Mouse (Mus musculus) olfactory bulb, adult 2 months (tissue): ENCODE measurements around the gene Spef2. TPM values are rescaled to one million over a fixed set of nuclear protein-coding genes. Genes with fewer than 3 reads are reported as not detected.
"Not testable (repeated sequence)": the region's sequence is repeated elsewhere in the genome, so short reads cannot be mapped to it uniquely, and the experiment has no call there.

ENCODE experiments used
- H3K27ac ChIP-seq: fragments of 200-500 bp; 2 replicates; pipeline ENCODE4 v1.5.1; 2012; ENCODE audit warnings: low read depth, low read length; ENCODE audit not compliant: insufficient read depth
- H3K4me1 ChIP-seq: fragments of 200-500 bp; 2 replicates; pipeline ENCODE4 v1.6.1; 2012; ENCODE audit warnings: low read length; ENCODE audit not compliant: control insufficient read depth, insufficient read depth
- H3K4me3 ChIP-seq: fragments of 200-500 bp; 2 replicates; pipeline ENCODE4 v1.5.1; 2012; ENCODE audit warnings: mild to moderate bottlenecking, low read depth, low read length, moderate library complexity; ENCODE audit not compliant: insufficient read depth
- CTCF ChIP-seq: fragments of 200-500 bp; IDR thresholded peaks from 2 replicates; pipeline ENCODE4 v1.5.1; 2012; ENCODE audit warnings: low read depth, mild to moderate bottlenecking, low read length, moderate library complexity; ENCODE audit not compliant: insufficient read depth
- POLR2A ChIP-seq: fragments of 200-500 bp; IDR thresholded peaks from 2 replicates; pipeline ENCODE4 v1.6.1; 2012; ENCODE audit warnings: mild to moderate bottlenecking, low read depth, low read length, moderate library complexity; ENCODE audit not compliant: insufficient read depth
- WGBS: fragments of 180-500 bp; shearing (Covaris S2); methylation state at CpG from one replicate; pipeline ENCODE4 v1.1.7; 2018; 5-methylcytosine and 5-hydroxymethylcytosine counted together
- polyA plus RNA-seq: library from polyadenylated mRNA; stranded (reverse); fragments of >200 nt; gene quantifications from 2 replicates; pipeline ENCODE4 v1.2.4, GENCODE M21; 2012; ENCODE audit warnings: low replicate concordance; ENCODE audit not compliant: missing spikeins, insufficient read depth, insufficient read length

The Spef2 gene
- polyA plus RNA-seq, 1 experiment = not detected

- no peak for TF ChIP-seq CTCF
- no peak for TF ChIP-seq POLR2A
- H3K4me1 ChIP-seq = no peaks in the 10 kb centered on the region
- 79% methylated on average over 9 of the region's 9 CpGs for WGBS
- no peak overlapping the region for H3K4me3 ChIP-seq
- H3K27ac ChIP-seq = no peak overlapping the region
Observed at GRCm38 (mm10) chr15:9677343-9678036, 71.2 kb downstream of the Spef2 start.

GRCm38 (mm10) chr15:9668575-9668974 is 80.1 kb downstream of the Spef2 start:
- H3K4me3 ChIP-seq = no peak overlapping the region
- H3K27ac ChIP-seq = no peak overlapping the region
- TF ChIP-seq CTCF (no peak), POLR2A (no peak)
- 94% methylated on average over 4 of the region's 4 CpGs for WGBS
- no peaks in the 10 kb centered on the region for H3K4me1 ChIP-seq

- H3K27ac ChIP-seq, H3K4me1 ChIP-seq, H3K4me3 ChIP-seq: not testable (repeated sequence)
- 85% methylated on average over 2 of the region's 2 CpGs for WGBS
Observed at GRCm38 (mm10) chr15:9664948-9665347, 83.7 kb downstream of the Spef2 start.

GRCm38 (mm10) chr15:9661215-9661614 is 87.5 kb downstream of the Spef2 start:
- Histone ChIP-seq H3K4me1 (no peaks in the 10 kb centered on the region), H3K27ac (no peak overlapping the region), H3K4me3 (no peak overlapping the region)
- WGBS = 84% methylated on average over 1 of the region's 1 CpGs
- TF ChIP-seq CTCF (no peak), POLR2A (no peak)

- 85% methylated on average over 12 of the region's 12 CpGs for WGBS
- no peak for TF ChIP-seq POLR2A
- TF ChIP-seq CTCF = no peak
- Histone ChIP-seq H3K4me3 (no peak overlapping the region), H3K4me1 (no peaks in the 10 kb centered on the region), H3K27ac (no peak overlapping the region)
Observed at GRCm38 (mm10) chr15:9634471-9634870, 114.2 kb downstream of the Spef2 start.

GRCm38 (mm10) chr15:9631657-9632056 is 117.0 kb downstream of the Spef2 start:
- H3K4me3 ChIP-seq = no peak overlapping the region
- no peak overlapping the region for H3K27ac ChIP-seq
- 92% methylated on average over 6 of the region's 6 CpGs for WGBS
- H3K4me1 ChIP-seq = no peaks in the 10 kb centered on the region
- TF ChIP-seq CTCF = no peak
- no peak for TF ChIP-seq POLR2A

- TF ChIP-seq POLR2A (no peak), CTCF (no peak)
- WGBS = 83% methylated on average over 1 of the region's 1 CpGs
- no peak overlapping the region for H3K27ac ChIP-seq
Observed at GRCm38 (mm10) chr15:9629660-9630059, 119.0 kb downstream of the Spef2 start.

GRCm38 (mm10) chr15:9624619-9625018 is 124.0 kb downstream of the Spef2 start:
- Histone ChIP-seq H3K27ac (no peak overlapping the region), H3K4me1 (no peaks in the 10 kb centered on the region), H3K4me3 (no peak overlapping the region)
- no peak for TF ChIP-seq POLR2A
- TF ChIP-seq CTCF = no peak
- WGBS = 79% methylated on average over 2 of the region's 2 CpGs

More at GRCm38 (mm10) chr15:9629660-9630059, 119.0 kb downstream of the Spef2 start:
- H3K4me1 ChIP-seq = no peaks in the 10 kb centered on the region
- no peak overlapping the region for H3K4me3 ChIP-seq

GRCm38 (mm10) chr15:9608177-9608576 is 140.5 kb downstream of the Spef2 start:
- 45% methylated on average over 4 of the region's 4 CpGs for WGBS
- no peak overlapping the region for H3K4me3 ChIP-seq

GRCm38 (mm10) chr15:9600088-9600455 is 148.6 kb downstream of the Spef2 start:
- Histone ChIP-seq H3K4me1 (no peaks in the 10 kb centered on the region), H3K27ac (no peak overlapping the region), H3K4me3 (no peak overlapping the region)
- WGBS = 94% methylated on average over 6 of the region's 6 CpGs
- TF ChIP-seq CTCF = no peak
- TF ChIP-seq POLR2A = no peak

More at GRCm38 (mm10) chr15:9608177-9608576, 140.5 kb downstream of the Spef2 start:
- Histone ChIP-seq H3K27ac (no peak overlapping the region), H3K4me1 (no peaks in the 10 kb centered on the region)
- TF ChIP-seq POLR2A = no peak
- TF ChIP-seq CTCF = no peak
